Mouse (Mus musculus): ENCODE data around the gene Vpreb1. TPM values are rescaled to one million over a fixed set of nuclear protein-coding genes. Genes with fewer than 3 reads are reported as not detected.
A peak's percentile ranks its signal among the peaks of the same experiment; 100 is the strongest.

The Vpreb1 gene
- polyA plus RNA-seq, 1 experiment from 2014 or later, result 13.6 TPM

GRCm38 (mm10) chr16:16903188-16903587 is 32.5 kb upstream of the Vpreb1 start:
- Histone ChIP-seq H3K27me3 (ENCODE audit: insufficient read depth, low read length) (no peaks in the 10 kb centered on the region), H3K4me3 (ENCODE audit: low read depth, low read length) (no peak overlapping the region), H3K4me2 (ENCODE audit: low read depth, low read length) (no peak overlapping the region), H3K9me3 (ENCODE audit: low read length) (no peaks in the 10 kb centered on the region), H3K4me1 (ENCODE audit: insufficient read depth) (peaks cover 9% of the 10 kb centered on the region), H3K9ac (replicated peaks) (no peak overlapping the region), H3K36me3 (replicated peaks; ENCODE audit: insufficient read depth, low read length) (0 out of 2 replicates have a peak, but pooled peaks cover 13% of the 10 kb centered on the region), H3K27ac (ENCODE audit: low read depth) (no peak overlapping the region)
- WGBS (ENCODE audit: insufficient replicate concordance), result 80% methylated on average over 5 of the region's 5 CpGs
- DNase-seq (no peak), ATAC-seq (no peak)
- TF ChIP-seq CTCF (IDR thresholded peaks at IDR 0.05; ENCODE audit: low read depth), result no peak
- TF ChIP-seq EP300 (IDR thresholded peaks at IDR 0.05; ENCODE audit: low read depth), result no peak

- Histone ChIP-seq H3K27ac (ENCODE audit: low read depth) (no peak overlapping the region), H3K4me3 (ENCODE audit: low read depth, low read length) (no peak overlapping the region), H3K27me3 (ENCODE audit: insufficient read depth, low read length) (no peaks in the 10 kb centered on the region), H3K9me3 (ENCODE audit: low read length) (no peaks in the 10 kb centered on the region), H3K4me2 (ENCODE audit: low read depth, low read length) (no peak overlapping the region), H3K9ac (replicated peaks) (no peak overlapping the region), H3K36me3 (replicated peaks; ENCODE audit: insufficient read depth, low read length) (0 out of 2 replicates have a peak, but pooled peaks cover 13% of the 10 kb centered on the region), H3K4me1 (ENCODE audit: insufficient read depth) (peaks cover 18% of the 10 kb centered on the region)
- no peak for TF ChIP-seq EP300 (IDR thresholded peaks at IDR 0.05; ENCODE audit: low read depth)
- no peak for TF ChIP-seq CTCF (IDR thresholded peaks at IDR 0.05; ENCODE audit: low read depth)
- DNase-seq, result no peak
- 50% methylated on average over 4 of the region's 4 CpGs for WGBS (ENCODE audit: insufficient replicate concordance)
- ATAC-seq, result no peak
Measured at GRCm38 (mm10) chr16:16902329-16902728, 31.7 kb upstream of the Vpreb1 start.

- DNase-seq, result no peak
- Histone ChIP-seq H3K9me3 (ENCODE audit: low read length) (no peaks in the 10 kb centered on the region), H3K9ac (replicated peaks) (peak overlapping the region; percentile 72), H3K4me1 (ENCODE audit: insufficient read depth) (peaks cover 31% of the 10 kb centered on the region), H3K36me3 (replicated peaks; ENCODE audit: insufficient read depth, low read length) (peaks cover 19% of the 10 kb centered on the region), H3K4me2 (ENCODE audit: low read depth, low read length) (peak overlapping the region; percentile 95), H3K27ac (ENCODE audit: low read depth) (peak overlapping the region; percentile 68), H3K4me3 (ENCODE audit: low read depth, low read length) (peak overlapping the region; percentile 63), H3K27me3 (ENCODE audit: insufficient read depth, low read length) (no peaks in the 10 kb centered on the region)
- TF ChIP-seq EP300 (IDR thresholded peaks at IDR 0.05; ENCODE audit: low read depth), result no peak
- TF ChIP-seq CTCF (IDR thresholded peaks at IDR 0.05; ENCODE audit: low read depth), result no peak
- ATAC-seq, result no peak
- whole genome bisulfite sequencing (ENCODE audit: insufficient replicate concordance), result 23% methylated on average over 10 of the region's 10 CpGs
Measured at GRCm38 (mm10) chr16:16897056-16897584, 26.5 kb upstream of the Vpreb1 start.

- ATAC-seq, result peak; percentile 95
- peak; percentile 96 for DNase-seq
- peak; percentile 99 for TF ChIP-seq CTCF (IDR thresholded peaks at IDR 0.05; ENCODE audit: low read depth)
- no peak for TF ChIP-seq EP300 (IDR thresholded peaks at IDR 0.05; ENCODE audit: low read depth)
- Histone ChIP-seq H3K4me3 (ENCODE audit: low read depth, low read length) (peak within 1 kb of the TSS; percentile 63), H3K4me2 (ENCODE audit: low read depth, low read length) (peak within 1 kb of the TSS; percentile 95), H3K9ac (replicated peaks) (peak within 1 kb of the TSS; percentile 72), H3K27me3 (ENCODE audit: insufficient read depth, low read length) (no peaks in the 10 kb centered on the region), H3K4me1 (ENCODE audit: insufficient read depth) (peaks cover 31% of the 10 kb centered on the region), H3K9me3 (ENCODE audit: low read length) (no peaks in the 10 kb centered on the region), H3K27ac (ENCODE audit: low read depth) (peak within 1 kb of the TSS; percentile 68), H3K36me3 (replicated peaks; ENCODE audit: insufficient read depth, low read length) (peaks cover 25% of the 10 kb centered on the region)
- WGBS (ENCODE audit: insufficient replicate concordance), result under 1% methylated on average over 29 of the region's 29 CpGs
Measured at GRCm38 (mm10) chr16:16896382-16897055, 25.9 kb upstream of the Vpreb1 start, which contains the start of gene Ppm1f. TSS of gene Ppm1f (plus strand) at chr16:16896469.

- Histone ChIP-seq H3K4me1 (ENCODE audit: insufficient read depth) (peaks cover 31% of the 10 kb centered on the region), H3K4me2 (ENCODE audit: low read depth, low read length) (peak overlapping the region; percentile 95), H3K27ac (ENCODE audit: low read depth) (peak overlapping the region; percentile 68; the same call in 1 of the 2 replicates), H3K4me3 (ENCODE audit: low read depth, low read length) (no peak overlapping the region), H3K36me3 (replicated peaks; ENCODE audit: insufficient read depth, low read length) (peaks cover 30% of the 10 kb centered on the region), H3K9me3 (ENCODE audit: low read length) (no peaks in the 10 kb centered on the region), H3K9ac (replicated peaks) (no peak overlapping the region), H3K27me3 (ENCODE audit: insufficient read depth, low read length) (no peaks in the 10 kb centered on the region)
- DNase-seq (no peak), ATAC-seq (no peak)
- TF ChIP-seq CTCF (IDR thresholded peaks at IDR 0.05; ENCODE audit: low read depth), result no peak
- TF ChIP-seq EP300 (IDR thresholded peaks at IDR 0.05; ENCODE audit: low read depth), result no peak
- whole genome bisulfite sequencing (ENCODE audit: insufficient replicate concordance), result 8% methylated on average over 4 of the region's 4 CpGs
Measured at GRCm38 (mm10) chr16:16896015-16896381, 25.4 kb upstream of the Vpreb1 start.

- ATAC-seq (no peak), DNase-seq (no peak)
- Histone ChIP-seq H3K27ac (ENCODE audit: low read depth) (no peak overlapping the region), H3K9ac (replicated peaks) (no peak overlapping the region), H3K4me2 (ENCODE audit: low read depth, low read length) (no peak overlapping the region), H3K4me1 (ENCODE audit: insufficient read depth) (peaks cover 19% of the 10 kb centered on the region), H3K27me3 (ENCODE audit: insufficient read depth, low read length) (no peaks in the 10 kb centered on the region), H3K9me3 (ENCODE audit: low read length) (no peaks in the 10 kb centered on the region), H3K4me3 (ENCODE audit: low read depth, low read length) (no peak overlapping the region), H3K36me3 (replicated peaks; ENCODE audit: insufficient read depth, low read length) (peaks cover 65% of the 10 kb centered on the region)
- TF ChIP-seq CTCF (IDR thresholded peaks at IDR 0.05; ENCODE audit: low read depth) (no peak), EP300 (IDR thresholded peaks at IDR 0.05; ENCODE audit: low read depth) (no peak)
- WGBS (ENCODE audit: insufficient replicate concordance), result 83% methylated on average over 7 of the region's 7 CpGs
Measured at GRCm38 (mm10) chr16:16892366-16892765, 21.7 kb upstream of the Vpreb1 start.
